Mouse (Mus musculus) neural tube, embryonic 11.5 days (tissue): ENCODE measurements around the gene Tmprss11a. TPM values are rescaled to one million over a fixed set of nuclear protein-coding genes. Genes with fewer than 3 reads are reported as not detected.

Experiments
- polyA plus RNA-seq: library from polyadenylated mRNA; unstranded; fragments of >200 nt; fragmentation: Nextera tagmentation; extraction: Ambion mirVana; gene quantifications from 2 replicates; pipeline ENCODE4 v1.2.1, GENCODE M21; 2014

Gene Tmprss11a
- polyA plus RNA-seq, 1 experiment from 2014 or later: not detected

Other genes with a start within 250 kb of the Tmprss11a start
- not detected in 2 replicates for gene Tmprss11c, start 179.7 kb downstream of the Tmprss11a start, polyA plus RNA-seq
- not detected in 2 replicates for gene Tmprss11d, start 95.6 kb downstream of the Tmprss11a start, polyA plus RNA-seq
- gene Tmprss11g, start 49.6 kb upstream of the Tmprss11a start, polyA plus RNA-seq: not detected in 2 replicates
- 0.08 TPM in 1 of 2 replicates, not detected in the other for gene Tmprss11f, start 163.4 kb upstream of the Tmprss11a start, polyA plus RNA-seq
- not detected in 2 replicates for gene Tmprss11b, start 207.4 kb upstream of the Tmprss11a start, polyA plus RNA-seq